Mouse (Mus musculus) midbrain, embryonic 15.5 days (tissue): ENCODE measurements around the gene Olfr235. TPM values are rescaled to one million over a fixed set of nuclear protein-coding genes. Genes with fewer than 3 reads are reported as not detected.
"Not testable (repeated sequence)": the region's sequence is repeated elsewhere in the genome, so short reads cannot be mapped to it uniquely, and the experiment has no call there.

Experiments used
- ATAC-seq: fragments of 200-750 bp; cut with Nextera tagmentation; replicated peaks from 2 replicates; pipeline ENCODE4 v1.8.0; 2017; ENCODE audit warnings: moderate TSS enrichment
- H3K27ac ChIP-seq: fragments of 300-500 bp; sonication (generic); 2 replicates; pipeline ENCODE4 v1.5.1; 2015; ENCODE audit warnings: mild to moderate bottlenecking, inconsistent platforms
- H3K27me3 ChIP-seq: fragments of 300-500 bp; sonication (generic); replicated peaks from 2 replicates; pipeline ENCODE4 v1.6.1; 2015; ENCODE audit warnings: inconsistent platforms
- H3K36me3 ChIP-seq: fragments of 300-500 bp; sonication (generic); replicated peaks from 2 replicates; pipeline ENCODE4 v1.6.1; 2015; ENCODE audit warnings: inconsistent platforms
- H3K4me1 ChIP-seq: fragments of 300-500 bp; sonication (generic); 2 replicates; pipeline ENCODE4 v1.6.1; 2015; ENCODE audit warnings: inconsistent platforms
- H3K4me2 ChIP-seq: fragments of 300-500 bp; sonication (generic); 2 replicates; pipeline ENCODE4 v1.6.1; 2015; ENCODE audit warnings: inconsistent platforms, mild to moderate bottlenecking, moderate library complexity
- H3K4me3 ChIP-seq: fragments of 300-500 bp; sonication (generic); 2 replicates; pipeline ENCODE4 v1.5.1; 2015; ENCODE audit warnings: mild to moderate bottlenecking, inconsistent platforms
- H3K9ac ChIP-seq: fragments of 300-500 bp; sonication (generic); 2 replicates; pipeline ENCODE4 v1.6.1; 2015; ENCODE audit warnings: mild to moderate bottlenecking, inconsistent platforms
- H3K9me3 ChIP-seq: fragments of 300-500 bp; sonication (generic); 2 replicates; pipeline ENCODE4 v1.6.1; 2016; ENCODE audit warnings: inconsistent platforms
- WGBS: fragments of 180-500 bp; shearing (Covaris S2); methylation state at CpG from one replicate; pipeline ENCODE4 v1.1.7; 2015; ENCODE audit warnings: mixed read lengths; 5-methylcytosine and 5-hydroxymethylcytosine counted together
- polyA plus RNA-seq: library from polyadenylated mRNA; unstranded; fragments of >200 nt; fragmentation: Nextera tagmentation; extraction: Ambion mirVana; gene quantifications from 2 replicates; pipeline ENCODE4 v1.2.1, GENCODE M21; 2015

Gene Olfr235
- polyA plus RNA-seq: not detected in 2 replicates

DNA sequence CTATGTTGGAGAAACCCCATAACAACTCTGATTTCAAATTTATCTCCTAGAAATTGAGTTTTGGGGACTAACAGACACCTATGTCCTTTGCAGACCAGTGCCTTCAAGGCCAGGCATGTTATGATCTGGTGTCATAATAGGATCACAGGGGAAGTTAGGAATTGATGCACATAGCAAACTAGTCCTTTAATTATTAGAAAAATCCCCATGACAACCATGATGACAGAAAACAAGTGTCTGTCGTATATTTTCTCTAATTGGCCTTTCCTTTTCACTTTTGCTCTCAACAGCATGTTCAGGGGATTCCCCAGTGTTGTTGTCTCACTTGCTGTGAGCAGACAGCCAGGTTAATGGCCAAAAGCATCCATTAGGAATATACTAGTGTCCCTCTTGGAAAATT is at the start of gene Olfr235:
Gene Olfr235, plus strand, starts transcription at position 301 of the 400 bp plus-strand sequence.
- H3K4me3 ChIP-seq: no peak within 1 kb of the TSS
- no peaks in the 10 kb centered on the region for H3K36me3 ChIP-seq
- no peak for ATAC-seq
- no peaks in the 10 kb centered on the region for H3K9me3 ChIP-seq
- H3K4me2 ChIP-seq: no peak within 1 kb of the TSS
- no peak within 1 kb of the TSS for H3K9ac ChIP-seq
- H3K27me3 ChIP-seq: no peaks in the 10 kb centered on the region
- no peak within 1 kb of the TSS for H3K27ac ChIP-seq
- 50% methylated on average over 1 of the region's 1 CpGs for WGBS
- no peaks in the 10 kb centered on the region for H3K4me1 ChIP-seq

DNA sequence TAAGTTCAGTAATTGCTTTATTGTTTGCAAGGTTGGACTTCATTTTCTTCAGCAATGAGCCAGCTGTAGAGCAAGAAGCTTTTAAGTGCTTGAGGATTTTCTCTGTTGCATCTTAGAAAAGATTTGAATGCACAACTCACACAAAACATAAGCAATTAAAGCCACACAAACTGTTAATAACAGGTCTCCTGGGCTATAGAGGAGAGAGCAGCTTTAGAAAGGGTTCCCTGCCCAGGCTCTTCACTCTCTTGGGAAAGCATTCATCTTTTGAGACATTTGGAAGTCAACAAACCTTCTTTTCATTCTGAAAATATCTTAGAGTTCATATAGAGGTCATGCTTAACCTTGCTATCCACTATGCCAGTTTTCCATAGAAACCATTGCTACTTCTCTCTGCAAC is 28.3 kb upstream of the Olfr235 start, which contains the start of gene Olfr1432:
Gene Olfr1432, minus strand, starts transcription at position 101 of the 400 bp plus-strand sequence.
- not testable (repeated sequence) for H3K4me1 ChIP-seq, H3K36me3 ChIP-seq, ATAC-seq, H3K9me3 ChIP-seq, H3K9ac ChIP-seq, H3K27ac ChIP-seq, H3K27me3 ChIP-seq, H3K4me2 ChIP-seq, H3K4me3 ChIP-seq

DNA sequence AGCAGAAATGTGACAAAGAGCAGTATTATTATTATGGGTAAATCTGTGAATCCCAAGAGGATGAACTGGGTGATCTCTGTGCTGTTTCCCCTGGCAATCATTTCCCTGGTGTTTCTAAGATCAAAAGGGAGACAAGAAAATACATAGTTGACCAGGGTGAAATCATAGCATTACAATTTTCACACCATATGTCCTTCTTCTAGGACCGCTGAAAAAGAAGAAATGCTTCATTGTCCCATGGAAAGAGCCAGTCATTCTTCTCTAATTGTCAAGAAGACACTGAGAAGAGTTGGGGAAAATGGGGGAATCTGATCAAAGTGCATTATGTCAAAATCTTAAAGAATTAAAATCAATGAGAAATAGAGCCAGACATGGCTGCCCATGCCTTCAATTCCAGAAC is 19.3 kb upstream of the Olfr235 start, which contains the start of gene Olfr262:
Gene Olfr262, minus strand, starts transcription at position 101 of the 400 bp plus-strand sequence.
- 81% methylated on average over 1 of the region's 1 CpGs for WGBS
- H3K9ac ChIP-seq: no peak within 1 kb of the TSS

DNA sequence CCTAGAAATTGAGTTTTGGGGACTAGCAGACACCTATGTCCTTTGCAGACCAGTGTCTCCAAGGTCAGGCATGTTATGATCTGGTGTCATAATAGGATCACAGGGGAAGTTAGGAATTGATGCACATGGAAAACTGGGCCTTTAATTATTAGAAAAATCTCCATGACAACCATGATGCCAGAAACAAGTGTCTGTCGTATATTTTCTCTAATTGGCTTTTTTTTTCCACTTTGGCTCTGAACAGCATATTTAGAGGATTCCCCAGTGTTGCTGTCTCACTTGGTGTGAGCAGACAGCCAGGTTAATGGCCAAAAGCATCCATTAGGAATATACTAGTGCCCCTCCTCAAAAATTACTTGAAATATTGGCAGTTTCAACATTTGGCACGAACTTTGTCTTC is 18.7 kb downstream of the Olfr235 start, which contains the start of gene Olfr1434:
Gene Olfr1434, plus strand, starts transcription at position 301 of the 400 bp plus-strand sequence.
- H3K36me3 ChIP-seq: no peaks in the 10 kb centered on the region
- no peaks in the 10 kb centered on the region for H3K4me1 ChIP-seq
- H3K27me3 ChIP-seq: no peaks in the 10 kb centered on the region
- H3K4me2 ChIP-seq: no peak within 1 kb of the TSS
- H3K9me3 ChIP-seq: no peaks in the 10 kb centered on the region
- no peak within 1 kb of the TSS for H3K9ac ChIP-seq
- no peak for ATAC-seq
- 70% methylated on average over 2 of the region's 2 CpGs for WGBS
- H3K27ac ChIP-seq: no peak within 1 kb of the TSS
- no peak within 1 kb of the TSS for H3K4me3 ChIP-seq

More for the DNA sequence above, 19.3 kb upstream of the Olfr235 start, which contains the start of gene Olfr262:
- Histone ChIP-seq H3K4me3 (no peak within 1 kb of the TSS), H3K9me3 (no peaks in the 10 kb centered on the region), H3K27me3 (no peaks in the 10 kb centered on the region), H3K4me1 (no peaks in the 10 kb centered on the region), H3K27ac (no peak within 1 kb of the TSS), H3K4me2 (no peak within 1 kb of the TSS), H3K36me3 (no peaks in the 10 kb centered on the region)
- no peak for ATAC-seq

DNA sequence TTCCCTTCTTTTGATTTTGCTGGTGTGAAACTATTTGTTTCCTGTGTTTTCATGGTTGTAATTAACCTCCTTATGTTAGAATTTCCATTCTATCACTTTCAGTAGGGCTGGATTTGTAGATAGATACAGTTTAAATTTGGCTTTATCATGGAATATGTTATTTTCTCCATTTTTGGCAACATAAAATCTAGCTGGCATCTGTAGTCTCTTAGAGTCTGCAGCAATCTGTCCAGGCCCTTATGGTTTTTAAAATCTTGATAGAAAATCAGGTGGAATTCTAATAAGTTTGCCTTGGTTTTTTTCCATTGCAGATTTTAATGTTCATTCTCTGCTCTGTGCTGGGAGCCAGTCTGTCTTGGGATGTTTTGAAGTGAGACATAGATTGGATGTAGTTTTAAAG is 32.1 kb downstream of the Olfr235 start:
- Histone ChIP-seq H3K4me1 (no peaks in the 10 kb centered on the region), H3K4me2 (no peak overlapping the region), H3K9ac (no peak overlapping the region), H3K9me3 (no peaks in the 10 kb centered on the region), H3K36me3 (no peaks in the 10 kb centered on the region), H3K27me3 (no peaks in the 10 kb centered on the region), H3K27ac (no peak overlapping the region), H3K4me3 (no peak overlapping the region)
- ATAC-seq: no peak

DNA sequence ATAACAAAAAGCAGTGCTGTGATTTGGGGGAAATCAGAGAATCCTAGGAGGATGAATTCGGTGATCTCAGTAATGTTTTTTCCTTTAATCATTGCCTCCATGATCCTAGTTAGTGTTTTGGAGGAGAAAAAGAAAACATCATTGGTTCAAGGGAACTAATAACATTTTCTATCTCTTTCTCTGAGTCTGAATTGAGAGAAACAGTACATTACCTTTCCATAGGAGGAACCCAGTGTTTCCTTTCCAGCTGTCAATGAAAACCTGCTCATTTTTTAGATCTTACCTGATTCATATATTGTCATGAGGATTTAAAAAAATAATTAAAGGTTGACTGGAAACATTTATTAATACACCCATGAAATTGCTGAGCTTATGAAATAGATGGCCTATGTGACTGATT is 38.2 kb downstream of the Olfr235 start, which contains the start of gene Olfr1436:
Gene Olfr1436, minus strand, starts transcription at position 101 of the 400 bp plus-strand sequence.
- H3K4me3 ChIP-seq, ATAC-seq, H3K9ac ChIP-seq, H3K4me1 ChIP-seq, H3K9me3 ChIP-seq, H3K4me2 ChIP-seq, H3K27ac ChIP-seq, H3K27me3 ChIP-seq, H3K36me3 ChIP-seq: not testable (repeated sequence)
- 82% methylated on average over 1 of the region's 1 CpGs for WGBS

Other genes with a start within 250 kb of the Olfr235 start
- gene Olfr1423, start 219.7 kb upstream of the Olfr235 start, polyA plus RNA-seq: not detected in 2 replicates
- gene Olfr1424, start 198.3 kb upstream of the Olfr235 start, polyA plus RNA-seq: not detected in 2 replicates
- not detected in 2 replicates for gene Olfr1425, start 183.3 kb upstream of the Olfr235 start, polyA plus RNA-seq
- not detected in 2 replicates for gene Olfr1426, start 169.0 kb upstream of the Olfr235 start, polyA plus RNA-seq
- not detected in 2 replicates for gene Olfr1427, start 157.7 kb upstream of the Olfr235 start, polyA plus RNA-seq
- not detected in 2 replicates for gene Olfr1428, start 145.1 kb upstream of the Olfr235 start, polyA plus RNA-seq
- not detected in 2 replicates for gene Olfr76, start 137.8 kb upstream of the Olfr235 start, polyA plus RNA-seq
- not detected in 2 replicates for gene Olfr1555-ps1, start 90.9 kb upstream of the Olfr235 start, polyA plus RNA-seq
- not detected in 2 replicates for gene Olfr1431, start 60.4 kb upstream of the Olfr235 start, polyA plus RNA-seq
- not detected in 2 replicates for gene Olfr1432, start 28.4 kb upstream of the Olfr235 start, polyA plus RNA-seq
- gene Olfr262, start 19.4 kb upstream of the Olfr235 start, polyA plus RNA-seq: not detected in 2 replicates
- gene Olfr1434, start 18.8 kb downstream of the Olfr235 start, polyA plus RNA-seq: not detected in 2 replicates
- not detected in 2 replicates for gene Olfr1436, start 38.1 kb downstream of the Olfr235 start, polyA plus RNA-seq
- gene Olfr1437, start 64.1 kb downstream of the Olfr235 start, polyA plus RNA-seq: not detected in 2 replicates
- gene Olfr1438-ps1, start 74.9 kb downstream of the Olfr235 start, polyA plus RNA-seq: not detected in 2 replicates
- not detected in 2 replicates for gene Olfr1440, start 126.2 kb downstream of the Olfr235 start, polyA plus RNA-seq
- gene Olfr1441, start 156.4 kb downstream of the Olfr235 start, polyA plus RNA-seq: not detected in 2 replicates
- gene Pfpl, start 166.9 kb downstream of the Olfr235 start, polyA plus RNA-seq: not detected in 2 replicates
- gene Mpeg1, start 199.7 kb downstream of the Olfr235 start, polyA plus RNA-seq: 0.62 and 0.73 TPM in 2 replicates
- gene Dtx4, start 240.4 kb downstream of the Olfr235 start, polyA plus RNA-seq: 43.3 and 43.4 TPM in 2 replicates